Mouse (Mus musculus) cerebellum, adult 11-12 months (tissue): ENCODE data around the gene Upk3b.
"Not testable (repeated sequence)": the region's sequence is repeated elsewhere in the genome, so short reads cannot be mapped to it uniquely, and the experiment has no call there.

Source experiments
- DNase-seq: peaks from one replicate; pipeline ENCODE4 v3.0.0; 2022

The Upk3b gene

DNA sequence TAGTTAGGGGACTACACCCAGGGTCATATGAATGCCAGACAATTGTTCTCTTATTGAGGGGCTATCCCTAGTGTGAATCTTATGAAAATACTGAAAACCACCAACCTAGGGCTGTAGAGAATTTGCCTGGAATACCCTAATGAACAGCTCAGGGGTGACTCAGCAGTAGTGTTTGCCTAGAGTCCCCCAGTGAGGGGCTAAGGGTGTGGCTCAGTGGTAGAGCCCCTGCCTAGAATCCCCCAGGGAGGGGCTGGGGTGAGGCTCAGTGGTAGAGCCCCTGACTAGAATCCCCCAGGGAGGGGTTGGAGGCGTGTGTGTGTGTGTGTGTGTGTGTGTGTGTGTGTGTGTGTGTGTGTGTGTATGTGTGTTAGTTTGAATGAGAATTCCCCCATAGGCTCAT, 1.6 kb upstream of the Upk3b start:
- DNase-seq, result no peak

DNA sequence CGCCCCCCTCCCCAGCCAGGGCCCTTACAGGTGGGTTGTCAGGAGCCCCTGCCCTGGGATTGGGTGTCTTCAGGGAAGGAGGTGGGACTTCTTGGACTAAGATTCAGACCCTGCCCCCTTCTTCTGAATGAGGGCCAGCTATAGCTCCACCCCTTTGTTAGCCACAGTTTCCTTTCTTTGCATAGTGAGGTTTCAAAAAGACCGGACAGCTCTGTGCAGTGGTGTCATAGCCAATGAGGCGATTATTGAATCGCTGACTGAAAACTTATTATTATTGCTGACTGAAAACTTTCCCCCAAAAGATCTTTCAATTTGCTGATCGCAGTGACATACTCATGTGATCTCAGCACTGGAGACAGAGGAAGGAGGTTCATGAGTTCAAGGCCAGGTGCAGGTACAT, 1.9 kb downstream of the Upk3b start:
- no peak for DNase-seq

DNA sequence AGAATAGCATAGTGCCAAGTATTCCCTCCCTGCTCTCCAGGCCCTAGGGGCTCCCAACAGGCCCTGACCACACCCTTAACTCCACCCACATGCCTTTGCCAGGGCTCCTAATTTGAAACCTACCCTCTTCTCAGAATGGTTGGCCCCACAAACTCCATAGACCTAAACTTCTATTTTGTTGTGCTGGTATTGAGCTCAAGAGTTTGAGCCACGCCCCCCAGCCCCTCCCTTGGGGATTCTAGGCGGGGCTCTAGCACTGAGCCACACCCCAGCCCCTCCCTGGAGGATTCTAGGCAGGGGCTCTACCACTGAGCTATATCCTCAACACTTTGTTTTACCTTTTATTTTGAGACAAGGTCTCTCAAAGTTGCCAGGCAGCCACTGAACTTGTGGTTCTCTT, 3.0 kb downstream of the Upk3b start:
- DNase-seq, result no peak

DNA sequence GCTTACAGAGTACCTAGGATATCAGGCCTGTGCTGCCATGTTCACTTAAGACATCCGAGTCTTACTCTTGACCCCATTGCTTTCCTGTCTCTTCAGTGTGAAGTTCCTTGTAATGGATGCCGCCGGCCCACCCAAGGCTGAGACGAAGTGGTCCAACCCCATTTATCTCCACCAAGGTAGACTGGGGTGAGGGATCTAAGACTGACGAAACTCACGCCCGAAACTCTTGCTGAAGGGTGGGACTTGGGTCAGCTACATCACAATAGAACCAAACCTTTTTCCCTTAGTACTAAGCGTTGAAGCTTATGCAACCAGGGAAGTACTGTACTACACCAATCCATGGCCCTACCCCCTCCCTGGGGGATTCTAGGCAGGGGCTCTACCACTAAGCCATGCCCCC, 3.4 kb downstream of the Upk3b start:
- no peak for DNase-seq

DNA sequence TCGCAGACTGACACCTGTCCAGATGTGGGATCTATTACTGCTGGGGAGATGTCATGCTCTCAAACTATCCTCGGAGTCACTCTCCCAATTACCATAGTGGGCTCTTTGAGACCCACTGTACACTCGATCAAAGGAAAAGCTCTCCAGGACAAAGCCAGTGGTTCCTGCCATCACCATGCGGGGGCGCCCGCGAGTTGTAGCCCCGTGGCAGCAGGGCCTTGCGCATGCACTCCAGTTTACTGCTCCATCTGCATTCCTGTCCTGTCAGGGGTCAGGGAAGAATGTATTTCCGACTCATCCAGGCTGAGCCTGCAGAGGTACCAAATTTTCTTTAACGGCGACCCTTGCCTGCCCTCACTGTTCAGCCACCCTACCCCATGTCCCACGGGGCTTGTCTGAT, 6.6 kb downstream of the Upk3b start:
- no peak for DNase-seq

DNA sequence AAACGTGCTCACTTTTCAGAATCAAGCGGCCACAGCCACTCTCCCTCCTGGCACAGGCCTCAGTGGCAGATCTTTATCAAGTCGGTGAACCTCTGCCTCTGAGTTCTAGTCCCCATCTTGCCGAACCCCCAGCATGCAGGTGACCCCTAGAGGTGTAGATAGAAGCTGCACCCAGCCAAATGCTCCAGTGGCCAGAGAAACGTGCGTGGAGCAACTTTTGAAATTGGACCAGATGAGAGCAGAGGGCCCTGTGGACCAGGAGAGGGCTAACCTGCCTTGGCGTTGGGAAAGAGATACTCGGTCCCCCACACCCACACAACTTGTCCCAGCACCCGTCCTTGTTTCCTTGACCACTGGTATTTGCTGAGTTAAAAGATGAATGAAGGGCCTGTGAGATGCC, 7.1 kb downstream of the Upk3b start:
- no peak for DNase-seq

DNA sequence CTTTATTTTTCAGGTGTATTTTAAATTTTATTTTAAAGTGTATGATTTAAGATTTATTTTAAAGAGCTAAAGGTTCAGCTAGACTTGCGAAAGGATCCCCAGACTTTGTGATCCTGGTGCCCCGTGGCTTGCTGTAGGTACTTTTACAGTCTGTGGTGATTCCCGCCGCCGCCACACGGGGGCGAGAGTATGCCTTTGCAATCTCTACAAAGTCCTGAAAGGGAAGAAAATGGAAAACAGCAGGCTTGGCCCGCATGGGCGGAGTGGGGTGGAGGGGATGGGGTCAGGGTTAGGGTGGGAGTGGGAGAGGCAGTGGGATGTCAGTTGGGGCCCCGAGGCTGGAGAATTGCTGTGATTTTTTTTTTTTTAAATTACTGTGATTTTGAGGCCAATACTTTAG, 7.7 kb downstream of the Upk3b start:
- peak; percentile 61 for DNase-seq

DNA sequence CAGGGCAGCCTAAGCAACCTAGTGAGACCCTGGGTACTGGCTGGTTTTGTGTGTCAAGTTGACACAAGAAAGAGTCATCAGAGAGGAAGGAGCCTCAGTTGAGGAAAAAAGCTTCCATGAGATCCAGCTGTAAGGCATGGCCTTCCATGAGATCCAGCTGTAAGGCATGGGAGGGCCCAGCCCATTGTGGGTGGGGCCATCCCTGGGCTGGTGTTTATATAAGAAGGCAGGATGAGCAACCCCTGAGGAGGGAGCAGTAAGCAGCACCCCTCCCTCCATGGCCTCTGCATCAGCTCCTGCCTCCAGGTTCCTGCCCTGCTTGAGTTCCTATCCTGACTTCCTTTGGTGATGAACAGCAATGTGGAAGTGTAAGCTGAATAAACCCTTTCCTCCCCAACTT, 10.2 kb downstream of the Upk3b start:
- not testable (repeated sequence) for DNase-seq

DNA sequence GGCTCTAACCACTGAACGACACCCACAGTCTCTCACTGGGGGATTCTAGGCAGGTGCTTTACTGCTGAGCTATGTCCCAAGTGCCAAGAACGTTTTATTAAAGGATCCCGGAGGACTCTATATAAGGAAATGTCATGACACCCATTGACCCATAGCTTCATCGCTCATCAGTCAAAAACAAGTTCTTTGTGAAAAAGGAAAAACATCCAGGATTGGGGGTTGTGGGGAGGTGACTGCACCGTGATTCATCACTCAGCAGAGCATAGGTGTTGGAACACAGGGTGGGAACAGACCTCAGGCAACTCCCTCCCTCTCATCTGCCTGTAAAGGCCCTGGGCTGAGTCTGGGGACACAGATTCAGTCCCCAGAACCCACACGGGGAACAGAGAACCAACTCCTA, 11.6 kb downstream of the Upk3b start:
- no peak for DNase-seq

DNA sequence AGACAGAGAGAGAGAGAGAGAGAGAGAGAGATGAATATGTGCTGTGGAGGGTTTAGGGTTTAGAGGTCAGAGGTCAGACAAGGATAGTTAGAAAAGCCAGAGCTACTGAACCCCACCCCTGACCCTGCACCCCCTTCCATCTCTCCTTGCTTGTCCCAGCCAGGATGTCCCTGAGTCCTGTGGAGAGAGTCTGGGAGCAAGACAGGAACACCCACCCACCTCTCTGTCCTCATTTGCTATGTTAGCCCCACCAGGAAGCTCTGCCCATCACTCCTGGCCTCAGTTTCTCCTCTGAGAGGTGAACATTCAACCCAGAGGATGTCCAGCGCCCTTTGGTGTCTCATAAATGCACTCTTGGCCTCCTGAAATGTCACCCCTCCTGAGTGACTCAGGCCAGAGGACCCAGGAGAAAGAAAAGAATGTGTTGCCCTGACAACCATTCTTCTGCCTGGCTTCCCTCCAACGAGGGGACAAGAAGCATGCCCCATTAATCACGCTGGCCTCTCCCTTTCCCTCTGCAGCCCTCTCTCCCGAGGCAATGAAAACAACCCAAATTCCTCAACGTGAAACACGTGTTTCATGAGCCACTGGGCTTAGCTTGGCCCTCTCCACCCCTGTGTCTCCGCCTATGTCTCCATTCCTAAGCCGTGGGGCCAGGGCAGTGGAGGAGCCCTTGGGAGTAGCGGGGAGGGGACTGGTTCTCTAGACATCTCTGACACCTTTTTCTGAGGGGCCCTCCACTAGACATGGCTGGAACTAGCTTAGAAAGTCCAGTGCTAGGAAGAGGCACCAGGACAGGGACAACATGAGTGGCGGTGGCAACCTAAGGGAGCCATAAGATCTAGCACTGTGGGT, 13.2 kb downstream of the Upk3b start:
- no peak for DNase-seq

DNA sequence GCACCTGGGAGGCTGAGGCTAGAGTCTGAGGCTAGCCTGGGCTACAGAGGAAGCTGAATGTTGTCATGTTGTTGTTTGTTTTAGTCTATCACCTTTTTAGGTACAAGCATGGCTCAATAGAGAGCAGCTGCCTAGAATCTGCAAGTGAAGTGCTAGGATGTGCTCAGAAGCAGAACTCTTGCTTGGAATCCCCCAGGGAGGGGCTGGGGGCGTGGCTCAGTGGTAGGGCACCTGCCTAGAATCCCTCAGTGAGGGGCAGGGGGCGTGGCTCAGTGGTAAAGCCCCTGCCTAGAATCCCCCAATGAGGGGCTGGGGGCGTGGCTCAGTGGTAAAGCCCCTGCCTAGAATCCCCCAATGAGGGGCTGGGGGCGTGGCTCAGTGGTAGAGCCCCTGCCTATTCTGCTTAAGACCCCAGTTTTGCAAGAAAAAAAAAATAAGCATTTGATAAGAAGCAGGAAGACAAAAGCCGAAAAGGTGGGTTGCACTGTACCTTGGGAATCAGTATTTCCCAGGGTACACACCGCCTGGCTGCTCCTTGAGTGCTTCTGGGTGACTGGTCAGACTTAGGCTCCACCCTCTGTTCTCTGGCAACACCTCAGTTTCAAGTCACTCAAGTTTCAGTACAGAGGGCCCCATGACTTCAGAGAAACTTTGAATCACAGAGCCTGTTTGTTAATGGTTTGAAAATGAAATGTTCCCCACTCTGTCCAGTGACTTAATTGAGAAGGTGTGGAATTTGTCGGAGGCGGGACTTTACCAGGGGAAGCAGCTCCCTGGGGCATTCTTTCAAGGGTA, 14.8 kb downstream of the Upk3b start:
- DNase-seq, result no peak

DNA sequence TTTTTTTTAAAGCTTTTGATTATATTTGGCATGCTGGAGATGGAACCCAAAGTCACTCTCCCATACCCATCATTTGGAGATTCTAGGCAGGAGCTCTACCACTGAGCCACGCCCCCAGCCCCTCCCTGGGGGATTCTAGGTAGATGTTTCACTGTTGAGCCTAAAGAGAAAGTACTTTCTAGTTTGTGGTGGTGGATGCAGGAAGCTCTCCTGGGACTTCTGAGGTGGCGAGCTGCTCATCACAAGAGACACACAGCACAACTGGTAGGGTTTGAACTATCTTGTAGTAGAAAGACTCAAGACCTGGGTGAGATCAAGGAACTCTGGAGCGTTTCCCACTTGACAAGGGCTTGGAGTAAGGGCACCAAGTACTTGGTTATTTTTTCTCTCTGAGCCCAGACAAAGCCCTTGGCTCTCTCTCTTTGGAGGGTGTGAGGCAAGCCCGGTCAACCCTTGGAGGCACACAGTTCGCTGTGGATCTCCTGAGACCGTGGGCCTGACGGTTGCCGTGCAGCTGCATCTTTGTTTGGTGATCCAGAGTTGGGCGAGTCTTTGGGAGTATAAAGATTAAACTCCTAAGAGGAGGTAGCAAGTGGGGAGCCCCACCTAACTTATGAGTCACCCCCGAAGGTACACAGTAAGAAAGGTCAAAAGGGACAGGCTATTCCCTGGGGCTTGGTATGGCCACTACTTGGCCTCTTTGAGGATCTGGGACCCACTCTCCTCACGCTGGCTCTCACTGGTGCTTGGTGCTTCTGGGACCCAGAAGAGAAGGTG, 16.2 kb downstream of the Upk3b start, which contains the start of gene Upk3bl:
Gene Upk3bl, plus strand, starts transcription at position 192 of the 777 bp plus-strand sequence.
- no peak for DNase-seq

DNA sequence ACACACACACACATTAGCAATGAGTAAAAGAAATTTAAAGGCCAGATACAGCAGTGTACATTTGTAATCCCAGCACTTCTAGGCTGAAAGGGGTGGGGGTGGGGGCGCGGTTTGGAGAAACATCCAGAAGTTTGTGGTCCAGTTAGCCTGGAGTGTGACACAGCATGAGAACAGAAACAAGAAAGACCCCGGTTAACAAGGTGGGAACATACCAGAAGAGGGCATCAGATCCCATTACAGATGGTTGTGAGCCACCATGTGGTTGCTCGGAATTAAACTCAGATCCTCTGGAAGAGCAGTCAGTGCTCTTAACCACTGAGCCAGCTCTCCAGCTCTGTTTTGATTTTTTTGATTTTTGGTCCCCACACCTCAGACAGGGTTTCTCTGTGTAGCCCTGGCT, 17.8 kb downstream of the Upk3b start:
- no peak for DNase-seq

DNA sequence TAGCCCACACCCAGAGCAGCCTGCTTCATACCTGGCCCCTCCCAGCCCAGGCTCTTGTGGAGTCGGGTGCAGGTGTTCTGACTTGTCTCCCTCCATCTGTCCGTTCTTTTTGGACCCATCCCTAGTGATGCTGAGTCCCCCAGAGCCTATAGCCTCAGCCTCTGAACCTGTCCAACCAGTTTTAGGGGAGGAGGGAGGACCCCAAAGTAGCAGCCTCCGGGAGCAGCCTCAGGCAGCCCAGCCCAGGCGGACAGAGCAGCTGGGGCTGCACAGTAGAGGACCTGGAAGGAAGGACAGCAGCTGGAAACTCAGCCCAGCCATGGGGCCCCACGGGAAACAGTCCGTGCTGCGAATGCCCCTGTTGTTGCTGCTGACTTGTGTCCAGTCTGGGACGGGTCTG, 18.8 kb downstream of the Upk3b start:
- no peak for DNase-seq

DNA sequence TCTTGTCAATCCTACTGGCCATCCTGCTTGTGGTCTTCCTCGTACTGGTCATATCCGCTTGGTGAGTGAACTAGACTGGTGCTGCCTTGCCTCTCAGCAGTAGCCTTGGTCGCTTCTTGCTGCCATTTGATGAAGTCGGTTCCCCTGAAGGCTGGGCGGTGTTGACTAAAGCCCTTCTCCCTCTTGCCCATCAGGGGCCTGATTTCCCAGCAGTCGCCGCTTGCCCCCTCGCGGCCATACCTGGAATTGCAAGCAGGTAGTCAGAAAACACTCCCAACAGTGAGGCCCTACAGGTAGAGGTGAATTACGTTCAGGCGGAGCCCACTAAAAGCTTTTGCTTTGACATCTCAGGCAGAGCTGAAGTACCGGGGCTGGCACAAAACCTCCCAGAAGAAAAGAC, 23.3 kb downstream of the Upk3b start:
- peak; percentile 48 for DNase-seq

DNA sequence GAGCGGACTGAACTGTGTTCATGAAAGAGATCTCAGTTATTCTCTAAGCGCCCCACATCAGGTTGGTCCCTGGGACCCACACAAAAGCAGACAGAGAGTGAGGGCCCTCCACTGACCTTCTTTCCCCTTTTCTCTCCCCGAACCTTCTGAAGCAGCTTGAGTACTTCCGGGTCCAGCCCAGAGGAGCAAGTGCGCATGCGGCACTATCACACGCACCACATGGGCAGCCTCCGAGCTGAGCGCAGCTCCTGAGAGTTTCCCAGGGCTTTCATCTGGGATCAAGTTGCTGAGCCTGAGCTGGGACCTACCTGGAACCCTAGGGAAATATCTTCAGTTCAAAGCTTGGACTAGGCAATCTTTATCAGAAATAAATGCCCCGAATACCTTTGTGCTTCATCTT, 25.6 kb downstream of the Upk3b start:
- DNase-seq, result no peak

DNA sequence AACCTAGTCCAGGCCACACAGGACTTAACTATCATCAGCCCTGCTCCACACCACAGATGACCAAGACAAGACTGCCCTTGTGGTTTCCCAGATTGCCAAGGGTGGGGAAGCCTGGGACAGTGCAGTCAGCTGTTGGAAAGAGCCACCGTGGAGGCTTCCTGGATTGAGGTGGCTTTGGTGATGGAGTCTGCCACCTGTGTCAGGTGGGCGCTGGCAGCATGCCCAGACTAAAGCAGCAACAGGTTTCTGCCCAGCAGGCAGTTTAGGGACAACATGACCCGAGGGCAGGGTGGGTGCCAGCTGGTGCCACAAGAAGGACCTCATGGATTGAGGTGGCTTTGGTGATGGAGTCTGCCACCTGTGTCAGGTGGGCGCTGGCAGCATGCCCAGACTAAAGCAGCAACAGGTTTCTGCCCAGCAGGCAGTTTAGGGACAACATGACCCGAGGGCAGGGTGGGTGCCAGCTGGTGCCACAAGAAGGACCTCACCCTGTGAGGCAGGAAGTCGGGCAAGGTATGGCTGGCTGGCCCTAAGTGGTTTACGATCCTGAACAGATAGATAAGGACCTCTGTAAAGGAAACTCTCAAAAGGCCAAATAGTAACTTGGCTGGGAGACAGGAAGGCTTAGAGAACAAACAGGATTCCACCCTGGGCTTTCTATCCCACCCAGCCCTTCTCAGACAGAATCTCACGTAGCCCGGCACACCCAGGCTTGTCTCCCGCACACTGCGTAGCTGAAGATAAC, 28.3 kb downstream of the Upk3b start:
- DNase-seq, result not testable (repeated sequence)

DNA sequence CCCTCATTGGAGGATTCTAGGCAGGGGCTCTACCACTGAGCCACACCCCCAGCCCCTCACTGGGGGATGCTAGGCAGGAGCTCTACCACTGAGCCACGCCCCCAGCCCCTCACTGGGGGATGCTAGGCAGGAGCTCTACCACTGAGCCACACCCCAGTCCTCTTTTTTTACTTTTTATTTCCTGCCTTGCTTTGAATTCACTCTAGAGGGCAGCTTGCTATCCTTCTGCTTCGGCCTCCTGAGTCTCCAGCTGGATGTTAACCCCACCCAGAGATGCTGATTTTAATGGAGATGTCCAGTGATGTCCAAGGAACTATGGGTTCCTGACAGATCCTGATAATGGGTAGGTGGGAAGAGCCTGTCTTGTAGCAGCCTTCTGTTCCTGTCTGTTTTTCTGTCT, 31.1 kb downstream of the Upk3b start:
- no peak for DNase-seq

DNA sequence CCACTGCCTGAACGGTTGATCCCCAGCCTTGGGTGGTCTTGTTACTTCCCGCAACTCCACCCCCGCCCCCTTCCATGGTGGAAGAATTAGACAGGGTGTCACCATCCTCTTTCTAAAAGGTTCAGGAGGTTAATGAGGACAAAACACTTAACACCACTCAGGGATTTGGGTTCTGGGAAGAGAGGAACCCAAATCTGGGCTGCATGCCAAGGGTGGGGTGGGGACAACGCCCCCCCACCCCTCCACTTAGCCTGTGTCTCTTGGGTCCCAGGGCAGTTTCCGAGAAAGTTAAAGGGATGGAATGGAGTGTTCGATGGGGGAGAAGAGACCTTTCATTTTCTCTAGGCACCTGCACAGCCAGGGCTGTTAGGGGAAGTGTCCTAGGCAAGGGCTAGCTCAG, 34.8 kb downstream of the Upk3b start:
- no peak for DNase-seq

DNA sequence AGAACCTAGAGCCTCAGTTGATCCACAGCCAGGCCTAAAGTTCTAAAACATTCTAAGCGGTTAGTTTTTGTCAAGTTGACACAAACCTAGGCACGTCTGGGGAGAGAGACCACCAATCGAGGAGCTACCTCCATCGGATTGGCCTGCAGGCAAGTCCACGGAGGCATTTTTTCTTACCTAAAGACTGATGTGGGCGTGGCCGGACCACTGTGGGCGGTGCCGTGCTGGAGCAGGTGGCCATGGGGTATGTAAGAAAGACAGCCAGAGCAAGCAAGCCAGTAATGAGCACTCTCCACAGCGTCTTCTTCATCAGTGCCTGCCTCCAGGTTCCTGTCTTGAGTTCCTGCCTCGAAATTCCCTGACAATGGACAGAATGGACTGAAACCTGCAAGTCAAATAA, 35.2 kb downstream of the Upk3b start:
- DNase-seq, result no peak

DNA sequence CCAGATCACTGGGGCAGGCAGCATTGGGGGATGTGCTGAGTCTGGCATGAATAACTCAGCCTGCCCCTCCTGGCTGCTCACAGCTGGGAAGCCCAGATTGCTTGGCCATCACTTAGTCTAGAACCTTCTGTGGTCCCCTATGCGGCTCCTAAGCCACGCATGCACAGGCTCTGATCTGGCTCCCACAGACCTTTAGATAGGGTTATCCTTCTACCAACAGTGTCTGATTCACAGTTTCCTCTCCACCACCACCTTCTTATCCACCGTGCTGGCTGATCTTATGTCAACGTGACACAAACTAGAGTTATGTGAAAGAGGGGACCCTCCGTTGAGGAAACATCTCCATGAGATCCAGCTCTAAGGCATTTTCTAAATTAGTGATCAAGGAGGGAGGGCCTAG, 36.8 kb downstream of the Upk3b start:
- no peak for DNase-seq

DNA sequence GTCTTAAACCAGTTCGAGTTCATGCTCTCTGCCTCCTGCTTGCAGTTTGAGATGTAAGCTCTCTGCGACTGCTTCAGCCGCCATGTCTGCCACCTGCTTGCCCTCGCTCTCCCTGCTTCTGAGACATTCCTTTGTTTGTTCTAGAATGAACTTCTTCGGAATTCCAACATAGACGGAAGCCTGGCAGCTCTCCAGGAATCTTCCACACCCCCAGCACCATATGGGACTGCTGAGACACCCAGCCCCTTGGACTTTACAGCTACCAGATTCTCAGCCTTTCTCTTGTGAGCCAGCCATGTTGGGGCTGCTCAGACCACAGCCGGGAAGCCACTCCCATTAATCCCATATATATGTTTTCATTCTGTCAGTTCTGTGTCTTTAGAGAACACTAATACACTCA, 38.0 kb downstream of the Upk3b start:
- no peak for DNase-seq
